Mouse (Mus musculus): ENCODE results near the gene Hpn.
A peak's percentile ranks its signal among the peaks of the same experiment; 100 is the strongest.

GRCm38 (mm10) chr7:31105061-31105768 is 9.9 kb downstream of the Hpn start:
- TF ChIP-seq CTCF (IDR thresholded peaks at IDR 0.05; ENCODE audit: borderline replicate concordance, extremely low read depth, insufficient read depth, insufficient read length) (peak; percentile 61), POLR2A (IDR thresholded peaks at IDR 0.05; ENCODE audit: borderline replicate concordance, extremely low read depth, insufficient read depth, insufficient read length, poor library complexity, severe bottlenecking) (no peak)

All from brain, embryonic 14.5 days (tissue).